Mouse (Mus musculus) thymus, postnatal 25 days (tissue): ENCODE results near the gene Sar1a.

ENCODE experiments used
- DNase-seq: peaks from one replicate; pipeline ENCODE4 v3.0.0; 2022

Gene Sar1a

GRCm38 (mm10) chr10:61680015-61680913 is at the start of gene Sar1a:
TSS of gene Sar1a (plus strand) at chr10:61680299.
- peak; percentile 99 for DNase-seq

DNA sequence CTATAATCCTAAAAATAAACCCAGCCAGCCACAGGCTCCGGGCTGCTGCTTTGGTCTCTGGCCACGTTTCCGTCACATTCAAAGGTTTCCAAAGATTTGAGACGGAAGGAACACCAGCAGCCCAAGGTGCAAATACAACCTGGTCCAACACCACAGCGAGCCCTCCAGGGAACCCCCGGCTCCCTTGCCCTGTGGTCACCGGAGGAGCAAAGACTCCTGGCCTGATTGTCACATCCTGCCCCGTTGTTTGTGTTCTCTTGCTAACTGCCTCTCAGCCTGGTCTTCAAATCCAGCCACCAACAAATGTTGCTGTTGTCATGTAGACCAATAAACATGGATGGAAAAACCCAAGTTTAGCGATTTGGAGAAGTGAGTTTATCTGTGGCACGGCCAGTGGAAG is 47.7 kb upstream of the Sar1a start:
- no peak for DNase-seq

DNA sequence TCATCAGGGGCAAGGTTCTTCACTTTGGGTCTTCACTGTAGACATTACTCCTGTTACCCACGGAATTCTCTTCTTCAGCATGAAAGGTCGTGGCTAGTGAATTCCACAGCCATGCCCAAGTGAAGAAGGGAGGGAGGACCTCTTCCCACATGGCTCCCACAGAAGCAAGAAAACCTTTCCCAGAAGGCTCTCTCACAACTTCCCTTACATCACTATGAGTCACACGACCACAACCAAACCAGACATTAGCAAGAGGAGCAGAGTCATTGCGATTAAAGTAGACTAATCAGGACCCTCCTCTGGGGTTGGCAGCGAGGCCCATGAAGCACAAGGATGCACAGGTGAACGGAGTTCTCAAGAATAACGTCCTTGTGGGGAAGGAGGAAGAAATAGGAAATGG is 43.0 kb upstream of the Sar1a start:
- DNase-seq: no peak

DNA sequence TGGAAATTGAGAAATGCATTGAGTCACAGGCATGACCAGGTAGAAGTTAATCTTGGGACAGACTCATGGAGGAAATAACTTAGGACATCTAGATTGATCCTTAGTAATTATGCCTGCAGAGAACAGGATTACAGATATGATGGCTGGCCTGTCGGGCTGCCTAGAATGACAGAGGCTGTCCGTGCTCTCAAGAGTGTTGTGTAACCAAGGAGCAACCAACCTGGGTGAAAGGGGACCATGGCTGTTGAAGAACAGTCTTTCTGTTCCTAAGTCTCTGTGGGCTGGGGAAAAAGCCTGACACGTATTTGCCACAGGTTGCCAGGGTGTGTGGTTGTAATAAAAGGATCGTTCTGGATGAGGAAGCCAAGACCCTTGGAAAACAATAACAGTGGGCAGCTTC is 39.7 kb upstream of the Sar1a start:
- DNase-seq: no peak

DNA sequence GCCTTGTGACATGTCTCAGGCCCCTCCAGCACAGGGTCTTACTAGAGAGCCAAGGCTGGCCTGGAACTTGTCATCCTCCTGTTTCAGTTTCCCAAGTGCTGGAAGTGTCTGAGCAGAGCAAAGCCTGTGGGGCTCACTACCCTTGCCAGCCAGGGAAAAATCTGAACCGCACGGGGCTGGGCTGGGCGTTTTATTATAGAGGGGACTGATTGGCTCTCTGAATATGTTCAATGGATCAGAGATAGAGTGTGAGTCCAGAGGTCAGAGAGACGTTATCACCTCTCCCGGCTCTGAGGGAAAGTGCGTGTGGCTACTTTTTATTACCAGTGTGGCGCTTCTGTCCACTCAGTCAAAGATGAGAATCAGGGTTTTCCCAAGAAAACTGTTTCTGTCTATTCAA is 33.5 kb upstream of the Sar1a start:
- DNase-seq: no peak

- peak; percentile 80 for DNase-seq
Measured at GRCm38 (mm10) chr10:61647790-61648736, 32.0 kb upstream of the Sar1a start, which contains the start of gene Ppa1. TSS of gene Ppa1 (plus strand) at chr10:61648552.

DNA sequence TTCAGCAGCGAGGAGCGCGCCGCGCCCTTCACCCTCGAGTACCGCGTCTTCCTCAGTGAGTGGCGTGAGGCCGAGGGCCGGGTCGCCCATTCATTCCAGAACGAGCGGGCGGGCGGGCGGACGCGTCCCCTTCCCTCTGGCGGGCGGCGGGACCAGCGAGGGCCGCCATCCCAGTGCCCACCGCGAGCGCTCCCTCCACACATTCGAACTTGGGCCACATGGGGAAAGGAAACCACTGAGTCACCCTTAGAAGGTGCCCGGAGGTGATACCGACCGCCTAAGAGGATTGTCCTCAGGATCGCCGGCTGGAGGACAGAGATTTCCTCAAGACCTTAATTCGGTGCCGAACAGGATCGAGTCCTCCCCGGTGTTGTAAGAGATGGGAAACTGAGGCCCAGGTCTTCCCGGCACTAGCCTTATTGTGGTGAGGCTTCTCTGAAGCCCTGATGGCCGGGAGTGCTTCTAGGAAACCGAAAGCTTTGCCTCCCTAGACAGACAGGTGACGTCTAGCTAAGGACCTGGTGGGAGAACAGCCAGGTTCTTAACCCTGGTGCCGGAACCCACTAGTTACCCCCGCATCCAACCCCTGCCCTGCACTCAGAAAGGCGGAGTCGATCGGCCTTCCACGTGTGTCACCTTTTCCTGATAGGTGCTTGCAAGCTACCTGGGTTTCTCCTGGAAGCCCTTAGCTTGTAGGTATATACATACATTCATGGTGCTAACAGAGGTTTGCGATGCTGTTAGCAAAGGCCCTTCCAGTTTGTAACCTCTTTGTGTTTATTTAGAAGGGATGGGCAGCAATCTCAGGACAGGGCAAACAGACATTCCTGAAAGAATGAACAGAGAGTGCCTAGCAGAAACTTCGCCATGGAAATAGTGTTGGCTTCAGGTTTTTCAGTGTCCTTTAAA is 31.1 kb upstream of the Sar1a start:
- DNase-seq: peak; percentile 12

- no peak for DNase-seq
Measured at GRCm38 (mm10) chr10:61654105-61654504, 26.0 kb upstream of the Sar1a start.

DNA sequence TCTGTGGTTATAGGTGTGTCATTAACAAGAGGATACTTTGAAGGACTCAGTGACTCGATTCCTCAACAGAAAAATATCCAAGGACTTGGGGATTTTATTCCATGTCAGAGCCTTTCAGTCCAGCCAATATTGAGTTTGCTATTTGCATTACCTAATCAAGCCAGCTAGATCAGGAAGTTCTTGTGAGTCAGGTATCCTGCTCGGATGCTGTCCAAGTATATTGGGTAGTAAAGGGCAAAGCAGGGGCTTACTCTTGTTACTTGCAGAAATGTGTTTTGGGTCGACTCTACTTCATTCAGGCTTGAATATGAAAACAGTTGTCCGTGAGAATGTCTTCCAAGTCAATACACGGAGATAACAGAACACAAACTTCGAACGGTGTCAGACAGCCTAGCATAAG is 25.4 kb upstream of the Sar1a start:
- DNase-seq: no peak

DNA sequence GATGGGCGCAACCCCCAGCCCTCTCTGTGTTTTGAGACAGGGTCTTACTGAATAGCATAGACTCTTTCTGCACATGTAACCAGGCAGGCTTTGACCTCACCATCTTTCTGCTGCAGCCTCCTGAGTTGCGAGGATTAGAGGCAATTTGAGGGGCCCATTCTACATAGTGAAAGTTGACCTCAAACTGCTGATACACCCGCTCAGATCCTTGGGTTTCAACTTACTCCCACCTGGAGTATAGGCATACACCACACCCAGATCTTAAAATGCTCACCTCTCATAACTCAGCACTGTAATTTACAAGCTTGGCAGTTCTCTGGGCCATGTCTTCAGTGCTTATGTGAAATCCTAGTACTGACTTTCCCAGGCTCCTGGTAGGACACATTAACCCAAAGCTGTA is 24.9 kb upstream of the Sar1a start:
- DNase-seq: no peak

GRCm38 (mm10) chr10:61656928-61657882 is 22.9 kb upstream of the Sar1a start:
- DNase-seq: no peak

DNA sequence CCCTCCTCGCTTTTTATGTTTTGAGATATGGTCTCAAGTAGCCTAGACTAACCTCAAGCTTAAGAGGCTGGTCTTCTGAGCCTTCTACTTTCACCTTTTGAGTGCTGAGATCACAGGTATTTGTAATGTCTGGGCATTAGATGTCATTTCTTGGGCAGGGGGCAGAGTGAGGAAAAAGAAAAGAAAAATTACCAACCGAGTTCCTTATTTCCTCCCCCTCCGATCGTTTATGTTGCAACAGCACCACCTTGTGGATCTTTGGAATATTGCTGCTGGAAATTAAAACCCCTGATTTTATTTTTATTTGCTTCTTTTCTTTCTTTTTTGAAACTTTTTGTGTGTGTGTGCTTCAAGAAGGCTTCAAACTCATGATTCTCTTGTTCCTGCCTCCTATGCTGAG is 22.1 kb upstream of the Sar1a start:
- DNase-seq: peak; percentile 31

DNA sequence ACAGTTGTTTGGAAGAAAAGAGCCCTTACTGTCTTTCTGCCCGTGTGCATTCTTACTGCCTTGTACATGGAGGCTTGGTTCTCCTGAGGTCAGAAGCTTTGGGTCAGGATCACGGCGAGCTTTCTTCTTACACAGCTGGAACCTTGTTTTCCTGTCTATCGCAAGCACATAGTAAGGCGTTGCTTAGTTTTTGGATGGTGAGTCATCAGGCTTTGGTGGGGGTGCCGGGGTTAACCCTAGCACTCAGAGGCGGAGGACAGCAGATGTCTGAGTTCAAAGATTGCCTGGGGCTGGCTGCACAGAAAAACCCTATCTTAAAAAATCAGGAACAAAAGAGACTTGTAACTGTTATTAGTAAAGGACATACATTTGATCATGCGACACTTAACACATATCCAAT is 18.2 kb upstream of the Sar1a start:
- DNase-seq: no peak

DNA sequence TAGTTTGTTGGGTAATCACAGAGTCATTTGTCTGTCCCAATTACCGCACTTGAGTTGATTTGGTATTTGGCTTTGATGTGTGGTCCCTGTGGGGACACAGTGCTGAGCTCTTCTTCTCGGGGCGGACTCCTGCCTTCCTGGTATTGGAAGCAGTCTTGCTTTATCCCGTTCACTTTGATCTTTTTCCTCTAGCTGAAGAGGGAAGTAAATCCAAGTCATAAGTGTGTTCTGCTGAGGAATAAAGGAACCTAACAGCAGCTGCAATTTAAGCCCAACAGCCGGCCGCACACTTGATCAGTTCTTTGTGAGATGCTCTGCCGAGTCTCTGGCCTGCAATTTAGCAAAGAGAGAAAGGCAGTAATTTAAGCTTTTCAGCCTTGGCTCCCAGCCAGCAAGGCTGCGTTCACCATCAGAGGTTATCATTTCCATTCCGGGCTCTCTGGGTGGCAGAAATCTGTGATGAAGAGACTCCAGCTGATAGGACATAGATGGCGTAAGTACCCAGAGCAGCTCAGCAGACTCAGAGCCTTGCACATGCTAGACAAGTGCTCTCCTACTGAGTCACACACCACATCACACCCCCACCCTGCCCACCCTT is 17.6 kb upstream of the Sar1a start:
- DNase-seq: no peak

GRCm38 (mm10) chr10:61665111-61665510 is 15.0 kb upstream of the Sar1a start:
- no peak for DNase-seq

DNA sequence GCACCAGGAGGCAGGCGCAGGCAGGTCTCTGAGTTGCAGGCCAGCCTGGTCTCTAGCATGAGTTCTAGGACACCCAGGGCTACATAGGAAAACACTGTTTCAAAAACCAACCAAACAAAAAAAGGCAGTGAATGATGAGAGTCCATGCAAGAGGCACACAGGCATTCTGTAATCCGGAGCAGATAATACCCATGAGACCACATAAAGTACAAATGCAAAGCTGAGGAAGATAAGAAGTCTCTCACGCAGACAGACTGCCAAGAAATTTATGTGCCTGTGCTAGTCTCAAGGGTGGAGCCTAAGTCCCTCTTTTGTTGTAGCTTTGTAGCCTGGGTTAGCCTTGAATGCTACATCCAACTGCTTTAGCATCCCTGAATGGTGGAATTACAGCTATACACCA is 14.4 kb upstream of the Sar1a start:
- DNase-seq: no peak

DNA sequence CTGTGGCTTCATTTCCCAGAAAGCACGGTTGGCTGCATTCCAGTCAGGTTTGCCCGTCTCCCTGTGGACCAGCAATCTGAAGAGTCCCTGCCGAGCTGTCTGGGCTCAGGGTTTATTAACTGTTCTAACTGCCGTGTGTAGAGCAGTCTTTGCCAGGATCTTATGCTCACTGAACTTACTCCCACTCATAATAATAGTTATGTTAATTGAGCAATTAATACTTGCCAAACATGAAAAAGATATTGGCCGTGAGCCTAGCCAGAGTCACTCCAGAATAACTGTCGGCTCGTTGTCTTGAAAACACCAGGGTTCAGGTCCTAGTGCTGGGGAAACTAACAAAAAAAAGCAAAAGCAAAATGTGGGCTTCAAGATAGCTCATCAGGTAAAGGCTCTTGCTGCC is 10.8 kb upstream of the Sar1a start:
- no peak for DNase-seq

DNA sequence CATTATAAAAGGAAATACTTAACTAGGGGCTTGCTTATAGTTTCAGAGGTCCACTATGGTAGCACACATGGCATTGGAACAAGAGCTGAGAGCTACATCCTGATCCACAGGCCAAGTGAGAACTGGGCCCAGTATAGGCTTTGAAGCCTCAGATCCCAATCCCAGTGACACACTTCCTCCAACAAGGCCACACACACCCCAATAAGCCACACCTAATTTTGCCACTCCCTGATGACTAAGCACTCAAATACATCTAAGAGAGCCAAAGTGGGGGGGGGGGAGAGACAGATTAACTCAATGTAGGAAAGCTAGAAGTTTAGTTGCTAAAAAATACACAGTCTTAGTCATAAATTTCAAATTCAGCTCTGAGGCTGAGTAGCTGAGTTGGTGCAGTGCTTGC is 10.2 kb upstream of the Sar1a start:
- no peak for DNase-seq

- no peak for DNase-seq
Measured at GRCm38 (mm10) chr10:61670758-61671157, 9.3 kb upstream of the Sar1a start.

- DNase-seq: no peak
Measured at GRCm38 (mm10) chr10:61675935-61676334, 4.2 kb upstream of the Sar1a start.

- DNase-seq: no peak
Measured at GRCm38 (mm10) chr10:61679545-61679944, 554 bp upstream of the Sar1a start.
